Comparison of ENCODE assay signal across 16 mouse cellular contexts in genomic region chr3:131802841-131803240, GRCm38 (mm10).
A peak's percentile ranks its signal among the peaks of the same experiment; 100 is the strongest.
DNase-seq lines count a peak whose midpoint lies in the region; ATAC-seq and TF ChIP-seq lines count a peak whose summit lies in the region.
"Had no signal": no experiment of that assay in that cellular context is flagged by ENCODE, and none has a peak within 500 bp of the region (broad histone marks: within the 10 kb centered on the region; RNA-seq: fewer than 3 reads in every experiment).

No protein-coding gene starts in this region.

- H3K4me2 ChIP-seq in intestine, embryonic 16.5 days (ENCODE audit: low read depth, low read length), result no peak overlapping the region
- no peak overlapping the region for H3K4me2 ChIP-seq in intestine, embryonic 15.5 days (replicated peaks)
- no peak overlapping the region for H3K4me2 ChIP-seq in neural tube, embryonic 15.5 days
- H3K4me2 ChIP-seq: liver, embryonic 13.5 days had no signal

- H3K9me3 ChIP-seq in intestine, embryonic 16.5 days (ENCODE audit: control insufficient read depth, low read length), result no peaks in the 10 kb centered on the region
- no peaks in the 10 kb centered on the region for H3K9me3 ChIP-seq in intestine, embryonic 15.5 days
- no peaks in the 10 kb centered on the region for H3K9me3 ChIP-seq in forebrain, embryonic 10.5 days
- no peaks in the 10 kb centered on the region for H3K9me3 ChIP-seq in neural tube, embryonic 15.5 days (replicated peaks)
- H3K9me3 ChIP-seq: liver, embryonic 13.5 days; midbrain, embryonic 10.5 days had no signal

- no peak overlapping the region for H3K9ac ChIP-seq in intestine, embryonic 16.5 days (ENCODE audit: low read depth, low read length)
- no peak overlapping the region for H3K9ac ChIP-seq in intestine, embryonic 15.5 days
- no peak overlapping the region for H3K9ac ChIP-seq in neural tube, embryonic 15.5 days (replicated peaks)
- H3K9ac ChIP-seq: liver, embryonic 13.5 days had no signal

- DNase-seq in 416B (ENCODE audit: low read depth), result peak; percentile 99
- DNase-seq in lung, postnatal 10 days, result peak; percentile 42
- DNase-seq in forebrain, embryonic 10.5 days (ENCODE audit: extremely low spot score, low spot score), result no peak
- DNase-seq: gastrocnemius, postnatal 36 days; heart, postnatal 14 days; liver, embryonic 13.5 days had no signal

- no peaks in the 10 kb centered on the region for H3K36me3 ChIP-seq in intestine, embryonic 16.5 days (ENCODE audit: control insufficient read depth, insufficient read depth, low read length)
- H3K36me3 ChIP-seq in intestine, embryonic 15.5 days, result no peaks in the 10 kb centered on the region
- H3K36me3 ChIP-seq in forebrain, embryonic 10.5 days (replicated peaks), result no peaks in the 10 kb centered on the region
- no peaks in the 10 kb centered on the region for H3K36me3 ChIP-seq in neural tube, embryonic 15.5 days
- H3K36me3 ChIP-seq: liver, embryonic 13.5 days; midbrain, embryonic 10.5 days had no signal

- no peak overlapping the region for H3K27ac ChIP-seq in intestine, embryonic 16.5 days (ENCODE audit: low read length)
- no peak overlapping the region for H3K27ac ChIP-seq in intestine, embryonic 15.5 days
- H3K27ac ChIP-seq in embryonic fibroblast, embryonic 13.5 days (ENCODE audit: insufficient read depth, low read length), result peak overlapping the region; percentile 13; the same call in 1 of the 2 replicates
- no peak overlapping the region for H3K27ac ChIP-seq in forebrain, embryonic 10.5 days
- H3K27ac ChIP-seq in neural tube, embryonic 15.5 days (replicated peaks), result no peak overlapping the region
- H3K27ac ChIP-seq: liver, embryonic 13.5 days; midbrain, embryonic 10.5 days; stomach, postnatal 0 days had no signal

- no peaks in the 10 kb centered on the region for H3K27me3 ChIP-seq in intestine, embryonic 16.5 days (replicated peaks; ENCODE audit: control insufficient read depth, insufficient read depth, low read length)
- no peaks in the 10 kb centered on the region for H3K27me3 ChIP-seq in intestine, embryonic 15.5 days (replicated peaks)
- H3K27me3 ChIP-seq in forebrain, embryonic 10.5 days (ENCODE audit: poor library complexity, severe bottlenecking), result no peaks in the 10 kb centered on the region
- no peaks in the 10 kb centered on the region for H3K27me3 ChIP-seq in neural tube, embryonic 15.5 days (replicated peaks)
- H3K27me3 ChIP-seq: liver, embryonic 13.5 days had no signal

- no peak for TF ChIP-seq POLR2A in embryonic fibroblast, embryonic 13.5 days (IDR thresholded peaks at IDR 0.05; ENCODE audit: low read depth, low read length)

- no peaks in the 10 kb centered on the region for H3K4me1 ChIP-seq in intestine, embryonic 16.5 days (ENCODE audit: control insufficient read depth, insufficient read depth, low read length)
- H3K4me1 ChIP-seq in intestine, embryonic 15.5 days (replicated peaks), result no peaks in the 10 kb centered on the region
- H3K4me1 ChIP-seq in embryonic fibroblast, embryonic 13.5 days (ENCODE audit: control insufficient read depth, insufficient read depth, low read length), result peaks cover 13% of the 10 kb centered on the region
- no peaks in the 10 kb centered on the region for H3K4me1 ChIP-seq in forebrain, embryonic 10.5 days
- H3K4me1 ChIP-seq in neural tube, embryonic 15.5 days, result no peaks in the 10 kb centered on the region
- H3K4me1 ChIP-seq: liver, embryonic 13.5 days; midbrain, embryonic 10.5 days had no signal

- ATAC-seq in intestine, embryonic 16.5 days, result peak; percentile 36; the same call in 1 of the 2 replicates
- ATAC-seq in intestine, embryonic 15.5 days, result no peak
- no peak for ATAC-seq in neural tube, embryonic 15.5 days (ENCODE audit: low FRiP score)
- no peak for ATAC-seq in granulocyte monocyte progenitor cell, adult 5-6 weeks (replicated peaks; ENCODE audit: poor library complexity, severe bottlenecking)
- ATAC-seq: CD4-positive, CD25-positive, alpha-beta regulatory T cell, adult 4 months; hindbrain, embryonic 16.5 days had no signal

- no peak overlapping the region for H3K4me3 ChIP-seq in intestine, embryonic 16.5 days (ENCODE audit: low read length)
- H3K4me3 ChIP-seq in intestine, embryonic 15.5 days (replicated peaks), result no peak overlapping the region
- H3K4me3 ChIP-seq in embryonic fibroblast, embryonic 13.5 days (ENCODE audit: insufficient read depth, low read length), result no peak overlapping the region
- H3K4me3 ChIP-seq in forebrain, embryonic 10.5 days, result no peak overlapping the region
- H3K4me3 ChIP-seq in neural tube, embryonic 15.5 days (replicated peaks), result no peak overlapping the region
- H3K4me3 ChIP-seq: erythroblast, embryonic 14.5 days; liver, embryonic 13.5 days; midbrain, embryonic 10.5 days had no signal

- TF ChIP-seq CTCF in embryonic fibroblast, embryonic 13.5 days (IDR thresholded peaks at IDR 0.05; ENCODE audit: borderline replicate concordance, insufficient read depth, low read length), result no peak

- 48% methylated on average over 7 of the region's 7 CpGs for WGBS in intestine, embryonic 16.5 days
- 48% methylated on average over 7 of the region's 7 CpGs for WGBS in intestine, embryonic 15.5 days
- WGBS in forebrain, embryonic 10.5 days, result 89% methylated on average over 7 of the region's 7 CpGs
- 85% methylated on average over 7 of the region's 7 CpGs for WGBS in neural tube, embryonic 15.5 days
